Mouse (Mus musculus): ENCODE measurements around the gene Vmn1r104.
"Not testable (repeated sequence)": the region's sequence is repeated elsewhere in the genome, so short reads cannot be mapped to it uniquely, and the experiment has no call there.

Gene Vmn1r104

GRCm38 (mm10) chr7:20533537-20533936 is at the start of gene Vmn1r104:
Vmn1r104 (plus strand) TSS chr7:20533837.
- DNase-seq = not testable (repeated sequence)

- not testable (repeated sequence) for DNase-seq
These were observed 23.2 kb upstream of the Vmn1r104 start, which contains the start of gene Vmn1r103 for GRCm38 (mm10) chr7:20510434-20510833. Vmn1r103 (minus strand) TSS chr7:20510534.

- DNase-seq = not testable (repeated sequence)
These were observed 12.0 kb downstream of the Vmn1r104 start, which contains the start of gene Gm5726 for GRCm38 (mm10) chr7:20545657-20546056. Gm5726 (minus strand) TSS chr7:20545757.

DNA sequence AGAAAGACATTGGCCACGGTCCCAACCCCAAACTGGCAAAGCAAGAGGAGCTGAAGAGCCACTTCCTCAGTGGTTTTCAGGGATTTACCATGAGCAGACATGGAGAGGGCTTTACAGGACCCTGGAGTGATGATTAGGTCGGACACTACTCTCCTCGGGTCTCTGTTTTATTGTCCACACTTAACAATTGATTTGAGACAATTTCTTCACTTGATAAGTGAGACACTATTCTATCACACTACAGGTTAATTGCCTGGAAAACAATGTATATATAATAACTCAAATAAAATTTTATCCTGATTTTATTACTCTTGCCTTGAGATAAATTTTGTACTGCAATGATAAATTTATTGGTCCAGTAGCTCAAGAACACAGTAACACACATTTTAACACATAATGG is 42.5 kb downstream of the Vmn1r104 start, which contains the start of gene Gm4141:
Gm4141 (minus strand) TSS at position 101 of the 400 bp plus-strand sequence.
- not testable (repeated sequence) for DNase-seq
